Mouse (Mus musculus): ENCODE data around the gene Nr4a1.

DNA sequence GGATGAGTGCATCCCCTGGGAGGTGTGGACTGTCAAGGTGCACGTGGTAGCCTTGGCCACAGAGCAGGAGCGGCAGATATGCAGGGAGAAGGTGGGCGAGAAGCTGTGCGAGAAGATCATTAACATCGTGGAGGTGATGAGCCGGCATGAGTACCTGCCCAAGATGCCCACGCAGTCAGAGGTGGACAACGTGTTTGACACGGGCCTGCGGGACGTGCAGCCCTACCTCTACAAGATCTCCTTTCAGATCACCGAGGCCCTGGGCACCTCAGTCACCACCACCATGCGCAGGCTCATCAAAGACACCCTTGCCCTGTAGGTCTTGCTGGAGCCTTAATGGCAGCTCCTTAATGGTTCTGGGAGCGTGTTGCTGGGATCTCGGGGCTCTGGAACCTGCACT lies 36.3 kb downstream of the Nr4a1 start:
- no peak for TF ChIP-seq CTCF (conservative IDR thresholded peaks at IDR 0.05; ENCODE audit: insufficient read depth, insufficient read length, low read depth, low read length)
- TF ChIP-seq POLR2A (IDR thresholded peaks at IDR 0.05; ENCODE audit: low read depth, low read length) = no peak

Measured in kidney, adult 2 months (tissue).